Mouse (Mus musculus): ENCODE data around the gene Olfr418.
"Not testable (repeated sequence)": the region's sequence is repeated elsewhere in the genome, so short reads cannot be mapped to it uniquely, and the experiment has no call there.

Olfr418 gene

DNA sequence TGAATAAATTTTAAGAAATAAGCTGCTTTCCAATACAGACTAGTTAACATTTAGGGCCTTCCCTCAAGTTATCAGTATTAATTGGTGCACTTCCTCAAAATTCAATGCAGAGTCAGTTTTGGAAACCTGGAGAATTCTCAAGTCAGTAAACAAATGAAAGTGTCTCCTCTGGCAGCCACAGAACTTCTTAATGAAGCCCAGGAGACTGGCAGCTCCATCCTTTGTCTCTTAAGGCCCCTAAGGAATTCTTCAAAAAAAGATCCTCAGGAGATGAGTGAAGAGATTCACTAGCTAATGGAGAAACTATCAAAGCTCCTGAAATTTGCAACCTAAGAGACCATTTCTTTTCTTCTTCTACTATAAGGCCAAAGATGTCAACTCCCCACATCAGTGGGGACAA, at the start of gene Olfr418:
Gene Olfr418, plus strand, starts transcription at position 301 of the 400 bp plus-strand sequence.
- DNase-seq (ENCODE audit: low spot score), result no peak

DNA sequence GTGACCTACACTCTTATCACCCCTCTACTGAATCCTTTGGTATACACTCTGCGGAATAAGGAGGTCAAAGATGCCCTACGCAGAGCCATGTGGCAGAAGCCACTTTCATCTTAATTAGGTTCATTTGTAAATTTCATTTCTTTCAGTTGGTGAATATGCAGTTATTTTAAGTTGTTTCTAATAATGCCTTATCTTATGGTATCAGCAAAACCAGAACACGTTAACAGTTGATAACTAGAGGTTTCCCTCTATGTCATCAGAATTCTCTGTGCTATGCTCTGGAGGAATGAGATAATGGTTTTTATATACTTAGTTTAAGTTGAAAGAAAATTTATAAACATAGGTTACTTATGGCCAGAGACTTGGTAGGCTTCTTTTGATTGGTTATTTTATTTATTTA, 49.3 kb upstream of the Olfr418 start:
- DNase-seq (ENCODE audit: low spot score), result no peak

DNA sequence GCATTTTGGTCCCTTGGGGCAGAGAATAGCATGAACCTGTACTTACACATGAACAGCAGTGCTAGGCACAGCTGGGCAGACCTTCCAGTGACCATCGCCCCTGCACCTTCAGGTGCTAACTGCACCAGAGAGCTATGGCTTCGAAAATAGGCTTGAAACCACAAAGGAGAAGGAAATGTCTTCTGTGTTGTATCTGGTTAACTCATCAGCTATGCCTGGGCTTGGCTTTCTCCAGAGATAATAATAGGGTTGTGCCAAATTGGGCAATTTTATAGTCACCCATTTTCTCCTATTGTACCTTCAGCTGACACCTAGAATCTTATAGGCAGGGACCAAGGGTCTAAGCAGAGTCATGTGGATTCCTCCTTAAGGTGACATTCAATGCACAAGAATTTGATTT, 38.7 kb upstream of the Olfr418 start, which contains the start of gene Fcer1a:
Gene Fcer1a, minus strand, starts transcription at position 134 of the 400 bp plus-strand sequence.
- DNase-seq (ENCODE audit: low spot score), result no peak

DNA sequence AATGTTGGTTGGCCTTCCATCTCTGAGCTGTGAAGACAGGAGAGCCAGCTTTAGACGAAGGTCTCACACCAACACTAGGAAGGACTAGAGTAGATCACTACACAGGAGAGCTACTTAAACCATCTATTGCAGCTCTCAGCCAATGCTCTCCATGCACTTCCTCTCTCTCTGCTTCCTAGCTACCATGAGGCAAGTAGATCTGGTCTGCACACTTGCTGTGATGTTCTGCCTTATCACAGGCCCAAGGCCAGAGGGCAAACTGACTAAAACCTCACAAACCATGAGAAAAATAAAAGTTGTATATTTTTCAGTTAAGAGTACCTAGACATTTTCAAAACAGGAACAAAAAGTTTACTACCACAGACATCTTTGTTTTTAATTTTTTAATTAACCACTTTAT, 28.8 kb upstream of the Olfr418 start:
- DNase-seq (ENCODE audit: low spot score), result not testable (repeated sequence)

DNA sequence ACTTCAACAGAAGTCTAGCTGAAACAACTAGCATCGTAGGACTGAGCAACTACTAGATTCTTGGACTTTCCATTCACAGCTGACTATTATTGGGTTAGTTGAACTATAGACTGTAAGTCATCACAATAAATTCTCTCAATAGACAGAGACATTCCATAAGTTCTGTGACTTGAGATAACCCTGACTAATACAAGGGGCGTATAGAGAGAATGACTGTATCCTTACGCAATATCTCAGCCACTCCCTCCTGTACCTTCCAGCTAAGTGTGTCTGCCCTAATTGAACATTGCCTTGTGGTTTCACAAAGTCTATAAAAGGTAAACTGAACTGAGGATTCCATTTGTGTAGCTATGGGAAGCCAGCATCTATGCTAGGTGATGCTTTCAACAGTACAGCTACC, 15.9 kb upstream of the Olfr418 start:
- no peak for DNase-seq (ENCODE audit: low spot score)

DNA sequence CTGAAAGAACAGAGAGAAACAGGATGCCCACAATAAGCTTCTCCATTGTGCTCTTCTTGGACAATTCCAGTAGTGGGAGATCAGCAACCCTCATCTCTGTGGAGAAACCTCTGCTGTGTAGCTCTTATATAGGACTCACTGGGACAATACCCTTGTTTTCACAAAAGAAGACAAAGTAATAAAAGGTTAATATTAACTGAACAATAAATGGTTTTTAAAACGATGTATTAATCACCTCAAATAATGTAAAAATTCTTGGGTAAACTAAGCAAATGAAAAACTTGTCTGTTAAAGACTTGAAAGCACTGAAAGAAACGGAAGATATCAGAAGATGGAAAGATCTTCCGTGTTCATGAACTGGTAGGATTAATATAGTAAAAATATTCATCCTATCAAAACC, 11.9 kb downstream of the Olfr418 start, which contains the start of gene Mptx2:
Gene Mptx2, minus strand, starts transcription at position 101 of the 400 bp plus-strand sequence.
- DNase-seq (ENCODE audit: low spot score), result no peak

DNA sequence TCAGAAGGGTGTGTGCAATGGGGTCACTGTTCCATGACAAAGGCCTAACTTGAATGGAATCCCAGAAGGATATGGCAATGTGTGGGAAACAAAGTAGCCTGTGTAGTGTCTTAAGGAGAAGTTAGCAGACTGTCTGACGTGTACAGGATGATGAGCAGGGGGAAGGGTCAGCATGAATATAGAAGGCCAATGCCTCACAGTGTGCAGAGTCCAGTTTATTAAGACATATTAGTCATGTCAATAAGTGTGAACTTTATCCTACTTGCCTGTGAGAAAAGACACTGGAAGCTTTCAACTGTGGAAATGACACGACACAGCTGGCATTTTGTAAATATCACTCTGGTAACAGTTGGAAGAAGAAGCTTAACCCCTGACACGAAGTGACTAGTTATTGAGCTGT, 37.0 kb downstream of the Olfr418 start:
- DNase-seq (ENCODE audit: low spot score), result not testable (repeated sequence)

DNA sequence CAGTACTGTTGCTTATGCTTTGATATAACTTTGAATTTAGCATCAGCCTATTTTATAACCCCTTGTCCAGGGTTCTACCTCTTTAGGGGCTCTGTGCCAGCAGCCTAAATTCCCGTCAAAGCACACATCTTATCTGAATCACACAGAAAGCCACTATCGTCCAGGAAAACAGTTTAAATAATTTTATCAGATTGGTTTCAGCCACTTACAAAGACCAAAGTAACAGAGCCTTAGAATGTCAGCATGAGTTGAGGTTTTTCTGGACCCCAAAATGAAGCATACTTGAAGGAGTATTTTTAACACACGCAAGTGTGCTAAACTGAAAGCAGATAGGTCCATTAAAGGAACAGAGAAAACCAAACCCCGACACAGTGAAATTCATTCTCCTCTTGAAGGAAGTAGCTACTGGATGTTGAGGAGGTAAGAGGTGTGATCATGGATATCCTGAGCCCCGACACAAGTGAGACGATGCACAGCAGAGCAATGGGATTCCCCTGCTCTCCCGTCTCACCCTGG, 47.8 kb downstream of the Olfr418 start:
- DNase-seq (ENCODE audit: low spot score), result not testable (repeated sequence)

DNA sequence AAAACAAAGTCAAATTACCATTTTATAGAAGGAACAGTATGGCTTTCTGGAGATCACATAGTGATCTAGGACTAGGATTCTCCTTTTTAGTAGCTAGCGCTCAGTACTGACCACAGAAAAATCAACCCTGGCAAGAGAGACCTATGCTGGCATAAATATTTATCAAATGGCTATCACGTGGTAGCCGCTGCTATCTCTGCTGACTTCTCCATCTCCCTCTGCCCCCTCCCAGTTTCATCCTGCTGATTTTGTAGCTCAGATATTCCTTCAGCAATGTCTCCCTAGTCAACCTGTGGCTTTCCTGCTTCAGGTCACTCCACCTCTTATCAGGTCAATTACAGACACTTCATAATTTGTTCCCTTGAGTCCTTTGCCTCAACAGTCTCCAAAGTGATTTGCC, 49.9 kb downstream of the Olfr418 start:
- DNase-seq (ENCODE audit: low spot score), result no peak

DNA sequence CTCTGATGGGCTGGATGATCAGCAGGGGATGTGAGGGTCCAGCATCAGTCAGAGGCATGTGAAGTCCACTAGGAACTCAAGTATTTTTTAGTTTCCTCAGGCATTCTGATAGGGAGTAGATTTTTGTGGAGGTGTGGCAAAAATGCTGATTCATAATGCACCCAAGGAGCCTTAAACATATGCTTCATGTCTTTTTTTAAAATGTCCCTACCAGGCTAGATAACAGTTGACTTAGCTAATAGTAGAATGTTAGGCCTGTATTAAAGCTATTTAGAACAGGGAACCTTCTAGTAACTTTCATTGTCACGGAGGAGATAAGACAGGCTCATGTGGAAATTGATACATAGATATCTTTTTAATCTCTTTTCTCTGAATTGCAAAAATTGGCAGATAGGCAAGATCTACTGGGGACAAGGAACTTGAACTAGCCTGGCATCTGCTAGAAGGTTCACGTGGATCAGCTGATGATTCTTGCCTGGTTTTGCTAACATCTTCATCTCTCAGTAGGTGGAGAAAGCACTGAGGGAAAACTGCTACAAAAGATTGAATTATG, 52.2 kb downstream of the Olfr418 start:
- no peak for DNase-seq (ENCODE audit: low spot score)

DNA sequence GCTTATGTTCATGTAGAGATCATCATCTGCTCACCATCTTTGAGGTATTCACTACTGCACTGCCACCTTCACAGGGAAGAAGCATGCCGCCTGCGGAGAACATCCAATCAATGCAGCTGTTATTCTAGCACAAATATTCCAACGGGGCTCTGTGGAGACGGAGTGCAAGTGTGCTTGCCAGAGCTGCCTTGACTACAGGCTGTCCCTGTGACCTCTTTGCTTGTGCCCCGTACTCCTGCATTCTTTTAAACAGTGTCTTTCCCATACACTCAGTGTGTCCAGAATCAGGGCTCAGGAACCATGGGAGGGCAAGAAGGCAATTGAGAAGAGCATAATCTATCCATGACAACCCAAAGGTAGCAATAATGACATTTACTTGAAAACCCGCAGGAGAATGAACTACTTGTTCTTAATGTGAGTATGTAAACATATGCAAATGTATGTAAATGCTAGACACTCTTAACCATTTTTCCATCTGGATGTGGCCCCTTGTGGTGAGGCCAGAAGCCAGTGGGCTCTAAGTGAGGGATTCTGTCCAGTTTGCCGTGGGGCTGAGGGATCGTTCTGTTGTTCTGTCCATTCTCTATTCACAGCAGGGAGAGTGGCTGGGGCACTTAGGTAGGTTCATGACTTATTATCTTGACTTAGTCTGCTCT, 55.9 kb downstream of the Olfr418 start:
- no peak for DNase-seq (ENCODE audit: low spot score)

DNA sequence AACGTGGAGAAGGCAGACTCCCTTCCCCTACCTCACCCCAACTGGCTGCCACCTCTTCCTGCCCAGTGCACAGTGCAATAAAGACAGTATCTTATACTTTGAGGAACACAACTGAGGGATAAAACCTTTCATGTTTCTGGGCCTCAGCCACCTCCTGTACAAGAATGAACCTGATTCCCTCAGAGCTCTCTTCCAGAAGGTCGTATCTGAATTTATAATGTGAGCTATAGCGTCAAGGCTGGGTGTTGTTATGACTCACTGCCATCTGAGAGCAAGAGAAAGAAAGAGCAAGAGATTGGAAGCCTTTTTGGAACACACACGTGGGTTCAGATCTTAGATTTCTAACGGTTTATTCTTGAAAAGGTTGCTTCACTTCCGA, 56.4 kb downstream of the Olfr418 start:
- DNase-seq (ENCODE audit: low spot score), result no peak
